Mouse (Mus musculus) midbrain, postnatal 0 days (tissue): Measurements from ENCODE around the gene Nxf1. TPM values are rescaled to one million over a fixed set of nuclear protein-coding genes. Genes with fewer than 3 reads are reported as not detected.

ENCODE experiments used
- ATAC-seq: fragments of 200-750 bp; cut with Nextera tagmentation; 2 replicates; pipeline ENCODE4 v1.8.0; 2017; ENCODE audit warnings: moderate number of reproducible peaks, mild to moderate bottlenecking, moderate TSS enrichment, moderate library complexity; ENCODE audit not compliant: low FRiP score
- DNase-seq: peaks from one replicate; pipeline ENCODE4 v3.0.0-alpha.2; 2015; ENCODE audit warnings: low spot score
- H3K27ac ChIP-seq: fragments of 300-500 bp; sonication (generic); 2 replicates; pipeline ENCODE4 v1.5.1; 2014; ENCODE audit warnings: low read depth, mild to moderate bottlenecking, low read length, mixed read lengths
- H3K27me3 ChIP-seq: fragments of 300-500 bp; sonication (generic); 2 replicates; pipeline ENCODE4 v1.6.1; 2014; ENCODE audit warnings: low read length, control low read depth, mixed read lengths; ENCODE audit not compliant: insufficient read depth
- H3K36me3 ChIP-seq: fragments of 300-500 bp; sonication (generic); 2 replicates; pipeline ENCODE4 v1.6.1; 2014; ENCODE audit warnings: low read length, control low read depth, mixed read lengths; ENCODE audit not compliant: insufficient read depth
- H3K4me1 ChIP-seq: fragments of 300-500 bp; sonication (generic); 2 replicates; pipeline ENCODE4 v1.6.1; 2014; ENCODE audit warnings: mild to moderate bottlenecking, control low read depth, antibody characterized with exemption, low read length, mixed read lengths; ENCODE audit not compliant: insufficient read depth
- H3K4me2 ChIP-seq: fragments of 300-500 bp; sonication (generic); 2 replicates; pipeline ENCODE4 v1.6.1; 2014; ENCODE audit warnings: low read depth, mild to moderate bottlenecking, low read length, mixed read lengths; ENCODE audit not compliant: poor library complexity, severe bottlenecking
- H3K4me3 ChIP-seq: fragments of 300-500 bp; sonication (generic); 2 replicates; pipeline ENCODE4 v1.5.1; 2014; ENCODE audit warnings: low read depth, mild to moderate bottlenecking, low read length, moderate library complexity
- H3K9ac ChIP-seq: fragments of 300-500 bp; sonication (generic); replicated peaks from 2 replicates; pipeline ENCODE4 v1.6.1; 2014; ENCODE audit warnings: mild to moderate bottlenecking, low read length, moderate library complexity, mixed read lengths; ENCODE audit not compliant: poor library complexity, severe bottlenecking
- H3K9me3 ChIP-seq: fragments of 300-500 bp; sonication (generic); 2 replicates; pipeline ENCODE4 v1.6.1; 2016; ENCODE audit warnings: low read length, control low read depth
- CTCF ChIP-seq: IDR thresholded peaks from 2 replicates; pipeline ENCODE4 v1.5.1; 2016; ENCODE audit warnings: antibody characterized with exemption, mild to moderate bottlenecking
- WGBS: fragments of 180-500 bp; shearing (Covaris S2); extraction: QIAGEN DNeasy Blood & Tissue Kit; methylation state at CpG from one replicate; pipeline ENCODE4 v1.1.7; 2014; 5-methylcytosine and 5-hydroxymethylcytosine counted together
- polyA plus RNA-seq: library from polyadenylated mRNA; unstranded; fragments of >200 nt; fragmentation: Nextera tagmentation; extraction: Ambion mirVana; gene quantifications from 2 replicates; pipeline ENCODE4 v1.2.1, GENCODE M21; 2015
- total RNA-seq: library from RNA; depleted of rRNA; stranded (reverse); fragments of >200 nt; gene quantifications from 2 replicates; pipeline ENCODE4 v1.2.3, GENCODE M21; 2014; rRNA removed

Nxf1 gene
- total RNA-seq (67.4 and 75.6 TPM in 2 replicates), polyA plus RNA-seq (90.0 and 92.8 TPM in 2 replicates)

DNA sequence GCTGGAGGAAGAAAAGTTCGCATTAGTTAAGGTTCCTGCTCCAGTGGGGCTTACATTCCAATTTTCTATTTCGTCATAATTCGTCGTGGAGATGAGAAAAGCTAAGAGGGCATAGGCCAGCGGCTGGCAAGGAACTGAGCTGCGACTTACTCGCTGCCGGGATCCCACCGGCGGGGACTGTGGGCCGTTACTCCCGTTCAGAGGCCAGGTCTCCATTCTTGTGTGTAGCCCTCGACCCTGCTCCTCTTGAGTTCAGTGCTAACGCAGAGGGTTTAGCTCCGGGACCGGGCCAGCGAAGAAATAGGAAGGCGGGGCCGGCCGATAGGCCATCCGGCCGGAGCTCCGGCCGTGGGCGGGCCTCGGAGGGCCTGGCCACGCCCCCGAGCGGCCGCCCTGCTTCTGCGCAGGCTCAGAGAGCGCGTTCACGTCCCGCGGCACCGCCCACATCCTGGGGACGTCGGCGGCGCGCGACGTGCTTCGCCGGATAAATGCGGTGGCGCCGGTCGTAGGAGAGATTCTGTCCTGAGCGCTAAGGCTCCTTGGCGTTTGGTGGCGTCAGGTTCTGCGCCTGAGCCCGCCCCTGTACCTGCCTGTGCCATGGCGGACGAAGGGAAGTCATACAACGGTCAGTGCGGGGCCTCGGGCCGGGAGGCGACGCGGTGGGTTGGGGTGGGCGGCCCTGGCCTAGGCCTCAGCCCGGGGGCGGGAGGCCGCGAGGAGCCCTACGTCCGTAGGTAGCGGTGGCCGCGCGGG is at the start of gene Nxf1:
Gene Nxf1, plus strand, starts transcription at position 439 of the 753 bp plus-strand sequence.
- H3K9me3 ChIP-seq = no peaks in the 10 kb centered on the region
- peak; percentile 94 for ATAC-seq
- peak within 1 kb of the TSS; percentile 99 for H3K4me3 ChIP-seq
- H3K27ac ChIP-seq = peak within 1 kb of the TSS; percentile 90
- TF ChIP-seq CTCF = peak; percentile 10; the same call in 1 of the 2 replicates
- WGBS = under 1% methylated on average over 74 of the region's 75 CpGs
- peaks cover 16% of the 10 kb centered on the region; the same call in 1 of the 2 replicates for H3K4me1 ChIP-seq
- DNase-seq = peak; percentile 95
- H3K27me3 ChIP-seq = no peaks in the 10 kb centered on the region
- peak within 1 kb of the TSS; percentile 95 for H3K9ac ChIP-seq
- 0 out of 2 replicates have a peak, but pooled peaks cover 6% of the 10 kb centered on the region for H3K36me3 ChIP-seq
- H3K4me2 ChIP-seq = peak within 1 kb of the TSS; percentile 68

DNA sequence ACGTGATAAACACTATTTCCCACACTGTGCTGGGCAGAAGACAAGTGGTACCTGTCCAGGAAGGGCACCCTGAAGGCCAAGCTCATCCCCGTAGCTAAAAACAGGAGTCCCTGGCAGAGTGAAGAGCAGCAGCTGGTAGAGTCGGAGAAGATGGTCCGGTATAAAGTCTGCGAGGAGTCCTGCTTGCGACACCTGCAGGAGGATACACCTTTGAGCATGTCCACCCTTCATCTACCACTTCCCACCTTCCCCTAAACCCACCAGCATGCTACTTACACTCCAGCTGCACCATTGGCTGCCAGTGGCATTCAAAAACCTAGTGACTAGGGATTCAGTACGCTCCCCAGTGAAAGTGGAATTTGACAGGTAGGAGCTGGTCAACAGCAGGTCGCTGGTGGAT is 47.9 kb upstream of the Nxf1 start:
- no peak overlapping the region for H3K4me2 ChIP-seq
- no peak overlapping the region for H3K4me3 ChIP-seq
- 94% methylated on average over 8 of the region's 8 CpGs for WGBS
- H3K27me3 ChIP-seq = no peaks in the 10 kb centered on the region
- H3K9me3 ChIP-seq = no peaks in the 10 kb centered on the region
- TF ChIP-seq CTCF = no peak
- no peak overlapping the region for H3K9ac ChIP-seq
- ATAC-seq = no peak
- H3K4me1 ChIP-seq = peaks cover 7% of the 10 kb centered on the region; the same call in 1 of the 2 replicates
- no peak overlapping the region for H3K27ac ChIP-seq
- no peak for DNase-seq
- H3K36me3 ChIP-seq = peaks cover 38% of the 10 kb centered on the region

- no peaks in the 10 kb centered on the region for H3K9me3 ChIP-seq
Observed at GRCm38 (mm10) chr19:8710057-8710456, 46.8 kb upstream of the Nxf1 start.

GRCm38 (mm10) chr19:8711506-8711905 is 45.4 kb upstream of the Nxf1 start:
- Histone ChIP-seq H3K4me1 (peaks cover 7% of the 10 kb centered on the region; the same call in 1 of the 2 replicates), H3K27ac (no peak overlapping the region), H3K9me3 (no peaks in the 10 kb centered on the region), H3K9ac (no peak overlapping the region; the same call in 1 of the 2 replicates), H3K4me2 (peak overlapping the region; percentile 49), H3K27me3 (no peaks in the 10 kb centered on the region), H3K4me3 (peak overlapping the region; percentile 54), H3K36me3 (peaks cover 37% of the 10 kb centered on the region)
- no peak for DNase-seq
- no peak for ATAC-seq
- 81% methylated on average over 4 of the region's 4 CpGs for WGBS
- no peak for TF ChIP-seq CTCF

More at GRCm38 (mm10) chr19:8710057-8710456, 46.8 kb upstream of the Nxf1 start:
- Histone ChIP-seq H3K4me3 (no peak overlapping the region), H3K36me3 (peaks cover 38% of the 10 kb centered on the region), H3K27me3 (no peaks in the 10 kb centered on the region), H3K4me1 (peaks cover 7% of the 10 kb centered on the region; the same call in 1 of the 2 replicates), H3K9ac (no peak overlapping the region), H3K27ac (peak overlapping the region; percentile 43; the same call in 1 of the 2 replicates), H3K4me2 (no peak overlapping the region)
- DNase-seq (peak; percentile 77), ATAC-seq (no peak)
- 69% methylated on average over 2 of the region's 2 CpGs for WGBS
- no peak for TF ChIP-seq CTCF

DNA sequence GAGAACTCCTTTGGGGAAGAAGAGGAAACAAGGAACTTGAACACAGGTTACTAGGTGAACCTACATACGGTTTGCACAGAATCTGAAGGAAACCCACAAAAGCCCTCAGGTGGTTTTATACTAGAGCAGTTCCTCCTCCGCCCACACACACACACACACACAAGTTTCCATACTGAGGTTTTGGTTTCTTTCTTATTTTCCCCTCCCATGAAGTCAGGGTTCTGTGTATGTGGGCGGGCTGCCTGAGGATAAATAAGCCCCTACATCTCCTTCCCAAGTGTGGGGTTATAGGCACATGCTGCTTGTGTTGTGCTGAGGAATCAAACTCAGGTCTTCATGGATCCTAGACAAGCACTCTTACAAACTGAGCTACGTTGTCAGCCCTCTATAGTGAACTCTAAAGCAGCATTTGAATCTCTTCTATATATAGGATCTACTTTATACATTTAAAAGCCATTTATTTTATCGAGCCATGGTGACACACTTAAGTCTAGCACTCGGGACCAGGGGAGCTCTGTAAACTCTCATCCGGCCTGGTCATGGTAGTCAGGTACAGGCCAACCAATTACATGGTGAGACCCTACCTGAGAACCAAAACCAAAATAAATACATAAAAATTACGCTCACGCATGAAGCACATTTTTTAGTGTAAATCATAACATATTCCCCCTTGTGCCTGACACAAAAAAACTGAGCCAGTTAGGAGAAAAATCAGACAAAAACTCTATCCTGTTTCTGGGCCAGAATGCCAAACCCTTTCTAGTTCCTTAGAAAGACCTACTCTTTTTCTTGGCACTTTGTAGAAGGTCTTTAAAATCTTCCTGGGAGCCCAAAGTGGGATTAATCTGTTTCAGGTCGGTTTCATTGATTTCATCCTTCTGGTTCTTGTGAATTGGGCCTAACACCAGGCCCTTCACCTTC is 44.7 kb upstream of the Nxf1 start:
- Histone ChIP-seq H3K9ac (peak overlapping the region; percentile 90), H3K4me3 (peak overlapping the region; percentile 54), H3K36me3 (peaks cover 32% of the 10 kb centered on the region), H3K9me3 (no peaks in the 10 kb centered on the region), H3K27ac (peak overlapping the region; percentile 89), H3K4me1 (peaks cover 7% of the 10 kb centered on the region; the same call in 1 of the 2 replicates), H3K27me3 (no peaks in the 10 kb centered on the region), H3K4me2 (peak overlapping the region; percentile 49)
- DNase-seq (no peak), ATAC-seq (no peak)
- no peak for TF ChIP-seq CTCF
- WGBS = 68% methylated on average over 10 of the region's 10 CpGs
